Mouse (Mus musculus): ENCODE results near the gene Sytl4. TPM values are rescaled to one million over a fixed set of nuclear protein-coding genes. Genes with fewer than 3 reads are reported as not detected.

Gene Sytl4
- total RNA-seq (2021) = 1 to 10 TPM; 1.1 to 1.6 TPM

- DNase-seq (ENCODE audit: low spot score) = no peak
Measured at GRCm38 (mm10) chrX:133981231-133982002, at the start of gene Sytl4. TSS of gene Sytl4 (minus strand) at chrX:133981812.

GRCm38 (mm10) chrX:134020664-134021063, 39.1 kb upstream of the Sytl4 start:
- no peak for DNase-seq (ENCODE audit: low spot score)
- intact Hi-C loops (cut with DNase I) = loop anchor here (5.0 kb wide), 1 partner anchor 37 kb away; the partner anchor contains the start of gene Cstf2

More at GRCm38 (mm10) chrX:133981231-133982002, at the start of gene Sytl4:
- intact Hi-C loops (cut with DNase I) = no loop called here

DNA sequence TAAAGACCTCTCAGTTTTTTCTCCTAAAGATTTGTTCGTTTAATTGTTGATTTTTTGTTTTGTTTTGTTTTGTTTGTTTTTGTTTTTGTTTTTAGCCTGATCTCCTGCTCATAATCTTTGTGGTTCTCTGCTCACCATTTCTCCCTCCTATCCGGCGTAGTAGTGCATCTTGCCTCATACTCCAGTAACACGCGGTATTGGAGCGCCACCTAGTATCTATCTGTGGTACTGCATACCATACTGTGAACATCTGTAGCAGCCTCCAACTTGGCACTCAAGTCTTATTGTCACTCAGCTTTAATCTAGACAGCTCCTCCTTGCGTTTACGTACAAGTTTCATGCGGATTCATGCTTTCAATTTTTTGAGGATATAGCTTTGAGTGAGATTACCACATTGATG, 37.4 kb upstream of the Sytl4 start:
- intact Hi-C loops (cut with DNase I) = loop anchor here (1.0 to 10.0 kb wide), 3 partner anchors 72 to 284 kb away; no protein-coding TSS in a partner anchor
- DNase-seq (ENCODE audit: low spot score) = peak; percentile 12

- intact Hi-C loops (cut with DNase I) = no loop called here
- DNase-seq (ENCODE audit: low spot score) = no peak
Measured at GRCm38 (mm10) chrX:133995866-133996265, 14.3 kb upstream of the Sytl4 start.

GRCm38 (mm10) chrX:133964615-133965014, 17.0 kb downstream of the Sytl4 start:
- intact Hi-C loops (cut with DNase I) = no loop called here
- DNase-seq (ENCODE audit: low spot score) = no peak

GRCm38 (mm10) chrX:133960617-133961016, 21.0 kb downstream of the Sytl4 start:
- intact Hi-C loops (cut with DNase I) = no loop called here

GRCm38 (mm10) chrX:133954661-133955060, 27.0 kb downstream of the Sytl4 start:
- intact Hi-C loops (cut with DNase I) = no loop called here
- DNase-seq (ENCODE audit: low spot score) = no peak

More at GRCm38 (mm10) chrX:133960617-133961016, 21.0 kb downstream of the Sytl4 start:
- DNase-seq (ENCODE audit: low spot score) = no peak

GRCm38 (mm10) chrX:133947427-133947826, 34.2 kb downstream of the Sytl4 start:
- DNase-seq (ENCODE audit: low spot score) = no peak
- intact Hi-C loops (cut with DNase I) = loop anchor here (1.0 kb wide), 1 partner anchor 72 kb away; no protein-coding TSS in a partner anchor

DNA sequence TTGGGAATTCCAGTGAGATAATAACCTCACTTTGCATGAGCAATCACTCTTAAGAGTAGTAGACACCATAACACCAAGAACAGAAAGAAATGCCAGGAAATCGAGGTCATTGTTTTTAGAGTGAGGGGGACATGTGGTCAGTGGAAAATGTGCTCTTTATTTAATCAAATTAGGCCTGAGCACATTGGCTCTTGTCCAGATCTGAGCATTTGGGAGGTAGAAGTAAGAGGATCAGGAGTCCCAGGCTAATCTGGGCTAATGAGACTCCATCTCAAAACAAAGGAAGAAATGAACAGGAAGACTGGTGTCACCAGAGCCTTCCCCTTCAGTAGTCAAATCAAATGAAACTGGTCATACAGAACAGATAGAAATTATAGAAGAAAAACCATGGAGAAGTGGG, 42.1 kb downstream of the Sytl4 start:
- intact Hi-C loops (cut with DNase I) = no loop called here
- no peak for DNase-seq (ENCODE audit: low spot score)

DNA sequence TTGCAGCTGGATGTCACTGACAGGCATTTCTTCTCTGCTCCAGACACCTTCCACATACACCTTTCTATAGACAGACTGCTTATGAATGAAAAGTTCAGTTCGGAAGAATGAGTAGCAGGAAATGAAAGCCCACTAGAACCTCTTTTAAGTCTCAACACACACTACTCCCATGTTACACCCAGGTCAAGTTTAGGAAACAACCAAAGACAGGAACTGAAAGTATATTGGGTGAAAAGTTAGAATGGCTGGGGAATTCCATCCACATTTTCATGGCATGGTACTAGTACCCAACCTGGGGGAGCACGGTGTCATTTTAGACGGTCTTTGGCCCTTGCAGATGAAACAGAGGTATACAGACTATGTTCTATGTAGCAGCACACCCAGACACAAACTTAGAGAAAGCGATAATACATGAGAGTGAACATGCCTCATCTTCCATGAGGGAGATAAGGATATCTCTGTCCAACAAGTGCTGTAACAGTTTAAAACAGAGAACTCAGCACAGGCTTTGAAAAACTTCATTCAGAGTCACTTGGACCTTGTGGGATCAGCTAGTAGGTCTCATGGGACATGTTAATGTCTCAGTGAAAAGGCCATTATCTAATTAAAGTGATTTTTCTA, 44.9 kb downstream of the Sytl4 start:
- DNase-seq (ENCODE audit: low spot score) = no peak
- intact Hi-C loops (cut with DNase I) = no loop called here

DNA sequence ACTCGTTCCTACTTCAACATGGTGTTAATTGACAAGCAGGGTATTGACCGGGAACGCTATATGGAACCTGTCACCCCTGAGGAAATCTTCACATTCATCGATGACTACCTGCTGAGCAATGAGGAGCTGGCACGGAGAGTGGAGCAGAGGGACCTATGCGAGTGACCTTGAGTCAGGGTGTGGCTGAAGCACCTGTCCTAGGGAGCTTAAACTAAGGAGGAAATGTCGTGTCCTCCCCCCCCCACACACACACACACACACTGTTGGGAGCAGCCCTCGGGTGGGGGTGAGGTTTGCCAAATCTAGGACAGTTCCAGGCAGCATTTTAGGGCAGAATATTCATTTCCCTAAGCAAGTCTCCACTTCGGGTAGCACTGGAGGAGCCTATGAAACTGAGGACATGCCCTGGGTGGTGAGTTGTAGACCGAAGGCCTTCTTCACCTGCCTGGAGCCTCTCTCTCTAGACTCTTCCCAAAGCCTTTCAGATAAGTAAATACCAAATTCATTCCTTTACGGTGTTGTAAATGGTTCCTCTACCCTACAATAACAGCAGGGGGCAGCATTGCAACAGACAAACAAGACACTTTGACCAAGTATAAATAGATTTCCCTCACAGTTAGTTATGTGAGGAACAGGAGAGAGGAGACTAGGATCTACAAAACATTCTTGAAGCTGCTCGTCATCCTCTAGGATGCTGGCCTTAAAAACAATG, 50.2 kb downstream of the Sytl4 start:
- no peak for DNase-seq (ENCODE audit: low spot score)
- intact Hi-C loops (cut with DNase I) = loop anchor here (1.0 kb wide), 1 partner anchor 88 kb away; no protein-coding TSS in a partner anchor

DNA sequence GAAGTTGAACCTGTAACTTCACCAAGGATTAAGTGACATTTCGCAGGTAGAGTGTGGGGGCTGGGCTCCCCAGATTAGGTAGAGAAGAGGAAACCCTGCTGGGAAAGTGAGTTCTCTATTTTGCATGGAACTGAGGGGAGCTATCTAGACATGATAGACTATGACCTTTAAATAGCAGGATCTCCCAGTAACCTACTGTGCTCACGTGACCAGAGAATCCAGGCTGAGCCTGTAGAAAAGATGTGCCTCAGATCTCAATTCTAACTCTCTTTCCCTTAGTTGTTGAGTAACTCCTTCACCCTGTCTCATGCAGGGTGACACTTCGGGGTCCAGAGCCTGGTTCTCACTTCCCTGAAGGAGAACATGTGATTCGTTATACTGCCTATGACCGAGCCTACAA, 54.9 kb downstream of the Sytl4 start:
- intact Hi-C loops (cut with DNase I) = no loop called here
- no peak for DNase-seq (ENCODE audit: low spot score)

GRCm38 (mm10) chrX:133921187-133921586, 60.4 kb downstream of the Sytl4 start:
- intact Hi-C loops (cut with DNase I) = no loop called here

GRCm38 (mm10) chrX:133914219-133914618, 67.4 kb downstream of the Sytl4 start:
- peak; percentile 20 for DNase-seq (ENCODE audit: low spot score)
- intact Hi-C loops (cut with DNase I) = no loop called here

More at GRCm38 (mm10) chrX:133921187-133921586, 60.4 kb downstream of the Sytl4 start:
- DNase-seq (ENCODE audit: low spot score) = no peak

- intact Hi-C loops (cut with DNase I) = no loop called here
- no peak for DNase-seq (ENCODE audit: low spot score)
Measured at GRCm38 (mm10) chrX:133913006-133913405, 68.6 kb downstream of the Sytl4 start.

DNA sequence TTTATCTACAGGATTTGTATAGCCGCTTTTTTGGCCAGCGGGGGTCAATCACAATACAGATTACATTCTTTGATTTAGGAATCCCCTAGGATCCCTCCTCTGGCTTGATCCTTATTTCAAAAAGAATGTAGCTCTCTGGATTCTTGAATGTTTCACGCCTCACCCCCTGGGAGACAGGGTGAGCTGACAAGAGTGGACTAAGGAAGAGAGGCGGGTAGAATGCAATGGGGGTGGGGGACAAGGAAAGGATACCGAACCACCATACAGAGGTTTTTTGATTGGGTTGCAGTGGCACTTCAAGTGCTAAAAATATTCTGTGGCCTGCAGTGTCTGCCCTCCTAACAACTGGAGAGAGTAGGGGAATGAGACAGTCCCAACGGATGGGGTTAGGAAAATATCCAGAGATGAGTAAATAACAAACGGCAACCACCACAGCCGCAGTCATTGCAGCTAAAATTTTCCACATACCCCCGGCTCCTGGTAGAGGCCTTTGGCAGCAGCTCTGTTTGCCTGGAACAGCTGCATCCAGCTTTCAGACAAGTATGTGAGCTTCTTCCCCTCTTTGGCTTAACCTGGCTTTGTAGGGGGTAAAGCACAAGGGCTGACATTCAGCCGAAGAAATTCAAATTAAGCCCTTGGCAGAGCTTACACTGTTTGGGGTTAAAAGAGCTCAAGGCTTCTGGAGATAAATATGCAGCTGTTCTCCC, 70.1 kb downstream of the Sytl4 start:
- no peak for DNase-seq (ENCODE audit: low spot score)
- intact Hi-C loops (cut with DNase I) = no loop called here

- DNase-seq (ENCODE audit: low spot score) = no peak
- intact Hi-C loops (cut with DNase I) = no loop called here
Measured at GRCm38 (mm10) chrX:133908261-133908660, 73.4 kb downstream of the Sytl4 start, which contains the start of gene Srpx2. TSS of gene Srpx2 (plus strand) at chrX:133908426.

DNA sequence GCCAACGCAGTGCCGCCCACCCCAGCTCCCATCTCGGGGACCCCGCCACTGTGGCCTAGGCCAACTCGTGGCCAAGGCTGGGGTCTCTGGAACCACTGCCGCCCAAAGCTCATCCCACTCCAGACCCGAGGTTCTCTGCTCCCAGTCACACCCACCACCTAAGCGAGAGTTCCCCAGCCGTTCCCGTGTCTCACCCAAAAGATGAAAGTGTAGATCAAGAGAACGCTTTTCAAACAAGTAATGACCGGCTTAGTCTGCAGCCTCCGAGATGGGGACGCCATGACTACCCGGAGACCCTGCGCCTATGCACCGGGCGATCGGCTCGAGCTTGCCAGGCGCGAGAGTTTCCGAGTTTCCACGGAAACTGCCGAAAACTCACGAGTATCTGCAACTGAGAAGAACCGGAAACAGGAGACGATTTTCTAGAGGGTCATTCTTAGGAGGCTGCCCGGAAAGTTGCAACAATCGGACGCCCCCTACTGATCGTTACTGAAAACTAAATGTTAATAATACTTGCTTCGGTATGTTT, 83.5 kb downstream of the Sytl4 start, which contains the start of gene Tspan6:
Gene Tspan6 (minus strand): TSS at position 416 of the 529 bp plus-strand sequence.
- intact Hi-C loops (cut with DNase I) = loop anchor here (5.0 to 10.0 kb wide), 2 partner anchors 111 to 163 kb away; no protein-coding TSS in a partner anchor
- peak; percentile 54 for DNase-seq (ENCODE audit: low spot score)

DNA sequence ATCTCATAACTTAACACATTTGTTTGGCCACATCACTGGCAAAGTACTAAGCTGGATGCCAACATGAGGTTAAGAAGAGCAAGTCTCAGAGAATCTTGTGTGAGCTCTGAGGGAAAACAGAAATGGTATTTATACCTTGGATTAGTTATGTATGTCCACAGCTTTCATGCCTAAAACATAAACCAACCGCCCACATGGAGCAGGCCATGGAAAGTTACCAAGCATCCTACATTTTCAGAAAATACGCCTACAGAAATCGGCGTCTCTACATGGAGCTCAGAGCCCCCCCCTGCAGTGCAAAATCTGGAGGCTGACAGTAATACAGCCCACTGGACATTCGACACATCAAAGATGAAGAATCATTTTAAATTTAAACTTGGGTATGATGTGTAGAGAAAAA, 93.5 kb downstream of the Sytl4 start:
- DNase-seq (ENCODE audit: low spot score) = no peak
- intact Hi-C loops (cut with DNase I) = no loop called here

Measured in heart, postnatal 25 days (tissue).